ENCODE assay signal across 8 mouse cellular contexts in the genomic region with DNA sequence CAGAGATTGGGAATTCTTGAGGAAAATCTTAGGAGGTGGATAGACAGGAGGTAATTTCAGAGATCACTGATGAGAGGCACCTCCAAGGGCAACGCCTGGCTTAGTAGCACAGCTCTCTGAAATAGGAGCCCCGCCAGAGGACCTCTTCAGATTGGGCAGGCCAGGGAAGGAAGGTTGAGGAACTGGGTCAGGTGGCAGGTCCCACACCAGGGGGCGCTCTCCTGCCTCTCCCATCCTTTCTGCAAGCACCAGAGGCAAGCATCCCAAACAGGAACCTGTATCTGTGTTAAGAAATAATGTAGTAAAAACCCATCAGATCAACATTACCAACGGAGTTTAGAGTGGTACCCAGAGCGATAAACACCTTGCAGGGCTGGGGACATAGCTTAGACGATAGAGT.
DNase-seq lines count a peak whose midpoint lies in the region; ATAC-seq and TF ChIP-seq lines count a peak whose summit lies in the region.

No protein-coding gene starts in this region.

- H3K27me3 ChIP-seq in neural tube, embryonic 15.5 days (replicated peaks): no peaks in the 10 kb centered on the region
- no peaks in the 10 kb centered on the region for H3K27me3 ChIP-seq in lung, embryonic 14.5 days (ENCODE audit: insufficient read depth, low read length)

- H3K36me3 ChIP-seq in neural tube, embryonic 15.5 days: no peaks in the 10 kb centered on the region
- no peaks in the 10 kb centered on the region for H3K36me3 ChIP-seq in lung, embryonic 14.5 days (ENCODE audit: insufficient read depth)

- peak; percentile 59 for TF ChIP-seq CTCF in lung, embryonic 14.5 days (IDR thresholded peaks at IDR 0.05; ENCODE audit: low read depth)

- 57% methylated on average over 6 of the region's 6 CpGs for WGBS in neural tube, embryonic 15.5 days
- 40% methylated on average over 6 of the region's 6 CpGs for WGBS in lung, embryonic 14.5 days

- no peak overlapping the region for H3K4me2 ChIP-seq in neural tube, embryonic 15.5 days
- no peak overlapping the region for H3K4me2 ChIP-seq in lung, embryonic 14.5 days

- peak; percentile 17 to 37 for DNase-seq in heart, adult 18-20 months
- DNase-seq in heart, adult 9 months (ENCODE audit: low spot score in 2 of 2): no peak
- DNase-seq in neural tube, embryonic 10.5 days (ENCODE audit: extremely low spot score, low spot score): peak; percentile 36
- peak; percentile 92 for DNase-seq in ZHBTc4 (ENCODE audit: low read depth, low spot score)
- peak; percentile 61 to 67 for DNase-seq in cerebellum, postnatal 36 days
- DNase-seq in lung, embryonic 14.5 days: peak; percentile 49

- H3K9me3 ChIP-seq in neural tube, embryonic 15.5 days (replicated peaks): no peaks in the 10 kb centered on the region
- H3K9me3 ChIP-seq in lung, embryonic 14.5 days (ENCODE audit: low read depth, low read length): no peaks in the 10 kb centered on the region

- no peak overlapping the region for H3K4me3 ChIP-seq in neural tube, embryonic 15.5 days (replicated peaks)
- no peak overlapping the region for H3K4me3 ChIP-seq in lung, embryonic 14.5 days (ENCODE audit: low read depth, low read length)

- 0 out of 2 replicates have a peak, but pooled peaks cover 4% of the 10 kb centered on the region for H3K4me1 ChIP-seq in neural tube, embryonic 15.5 days
- no peaks in the 10 kb centered on the region for H3K4me1 ChIP-seq in lung, embryonic 14.5 days (ENCODE audit: insufficient read depth)

- ATAC-seq in neural tube, embryonic 15.5 days (ENCODE audit: low FRiP score): no peak
- ATAC-seq in lung, embryonic 14.5 days (ENCODE audit: insufficient read depth): no peak
- ATAC-seq in activated CD4-positive, CD25-positive, alpha-beta regulatory T cell, adult 4 months: no peak

- no peak overlapping the region for H3K27ac ChIP-seq in neural tube, embryonic 15.5 days (replicated peaks)
- H3K27ac ChIP-seq in lung, embryonic 14.5 days (ENCODE audit: low read depth): no peak overlapping the region

- H3K9ac ChIP-seq in neural tube, embryonic 15.5 days (replicated peaks): no peak overlapping the region
- no peak overlapping the region for H3K9ac ChIP-seq in lung, embryonic 14.5 days

Comparison
In these comparisons a context has a peak if more than half of its experiments do, and no peak if none do; other contexts are left out.
1. DNase-seq: peak in heart, adult 18-20 months (2 of 2), neural tube, embryonic 10.5 days (single experiment), ZHBTc4 (single experiment), cerebellum, postnatal 36 days (2 of 2) and lung, embryonic 14.5 days (single experiment); none in heart, adult 9 months (0 of 2).